Mouse (Mus musculus) spleen, adult 2 months (tissue): ENCODE results near the gene Epop. TPM values are rescaled to one million over a fixed set of nuclear protein-coding genes. Genes with fewer than 3 reads are reported as not detected.
A peak's percentile ranks its signal among the peaks of the same experiment; 100 is the strongest.
"Not testable (repeated sequence)": the region's sequence is repeated elsewhere in the genome, so short reads cannot be mapped to it uniquely, and the experiment has no call there.

ENCODE experiments used
- DNase-seq, 2 experiments: peaks; one replicate each; pipeline versions ENCODE4 v3.0.0 to v3.0.0-alpha.2; 2012 to 2021; ENCODE audit warnings: low spot score in 2 of 2, low read depth in 1 of 2
- H3K27ac ChIP-seq: fragments of 200-500 bp; 2 replicates; pipeline ENCODE4 v1.5.1; 2012; ENCODE audit warnings: low read length, inconsistent platforms; ENCODE audit not compliant: insufficient read depth
- H3K27me3 ChIP-seq: fragments of 200-500 bp; 2 replicates; pipeline ENCODE4 v1.6.1; 2012; ENCODE audit warnings: mild to moderate bottlenecking, moderate library complexity, low read length, inconsistent platforms; ENCODE audit not compliant: control insufficient read depth, insufficient read depth
- H3K36me3 ChIP-seq: fragments of 200-500 bp; 2 replicates; pipeline ENCODE4 v1.6.1; 2012; ENCODE audit warnings: mild to moderate bottlenecking, low read length, inconsistent platforms; ENCODE audit not compliant: control insufficient read depth, insufficient read depth
- H3K4me1 ChIP-seq: fragments of 200-500 bp; 2 replicates; pipeline ENCODE4 v1.6.1; 2011; ENCODE audit warnings: inconsistent platforms; ENCODE audit not compliant: control insufficient read depth, insufficient read depth, insufficient read length
- H3K4me3 ChIP-seq: fragments of 200-500 bp; 2 replicates; pipeline ENCODE4 v1.5.1; 2011; ENCODE audit warnings: mild to moderate bottlenecking, inconsistent platforms; ENCODE audit not compliant: insufficient read depth, insufficient read length; ENCODE audit errors: extremely low read depth
- CTCF ChIP-seq: fragments of 200-500 bp; IDR thresholded peaks from 2 replicates; pipeline ENCODE4 v1.5.1; 2011; ENCODE audit warnings: mild to moderate bottlenecking, inconsistent platforms; ENCODE audit not compliant: insufficient read depth, insufficient read length, insufficient replicate concordance; ENCODE audit errors: extremely low read depth
- POLR2A ChIP-seq: fragments of 200-500 bp; IDR thresholded peaks from 2 replicates; pipeline ENCODE4 v1.6.1; 2011; ENCODE audit warnings: low read depth, low read length, inconsistent platforms
- WGBS: fragments of 180-500 bp; shearing (Covaris S2); methylation state at CpG from one replicate; pipeline ENCODE4 v1.1.7; 2018; 5-methylcytosine and 5-hydroxymethylcytosine counted together
- polyA plus RNA-seq: library from polyadenylated mRNA; depleted of rRNA; stranded (reverse); fragments of >200 nt; gene quantifications from 2 replicates; pipeline ENCODE4 v1.2.3, GENCODE M21; 2012

Gene Epop
- polyA plus RNA-seq, 1 experiment: 3.9 TPM

GRCm38 (mm10) chr11:97643380-97644055 is 14.0 kb upstream of the Epop start:
- H3K27me3 ChIP-seq: no peaks in the 10 kb centered on the region
- DNase-seq: no peak
- no peaks in the 10 kb centered on the region for H3K36me3 ChIP-seq
- H3K27ac ChIP-seq: no peak overlapping the region
- H3K4me3 ChIP-seq: no peak overlapping the region
- 89% methylated on average over 8 of the region's 8 CpGs for WGBS
- peaks cover 4% of the 10 kb centered on the region; the same call in 1 of the 2 replicates for H3K4me1 ChIP-seq
- TF ChIP-seq POLR2A (no peak), CTCF (no peak)

GRCm38 (mm10) chr11:97642746-97643145 is 13.2 kb upstream of the Epop start:
- no peak for DNase-seq
- Histone ChIP-seq H3K4me3 (no peak overlapping the region), H3K27ac (no peak overlapping the region), H3K27me3 (no peaks in the 10 kb centered on the region), H3K4me1 (peaks cover 4% of the 10 kb centered on the region; the same call in 1 of the 2 replicates), H3K36me3 (no peaks in the 10 kb centered on the region)
- TF ChIP-seq POLR2A: no peak
- no peak for TF ChIP-seq CTCF
- 54% methylated on average over 2 of the region's 2 CpGs for WGBS

GRCm38 (mm10) chr11:97641668-97642067 is 12.2 kb upstream of the Epop start:
- WGBS: 8% methylated on average over 8 of the region's 8 CpGs
- no peak overlapping the region for H3K4me3 ChIP-seq

GRCm38 (mm10) chr11:97635468-97636019 is 6.0 kb upstream of the Epop start:
- H3K36me3 ChIP-seq: no peaks in the 10 kb centered on the region
- peaks cover 2% of the 10 kb centered on the region; the same call in 1 of the 2 replicates for H3K4me1 ChIP-seq
- 83% methylated on average over 11 of the region's 11 CpGs for WGBS
- no peak for DNase-seq
- TF ChIP-seq POLR2A: no peak
- no peak for TF ChIP-seq CTCF
- H3K4me3 ChIP-seq: no peak overlapping the region
- peaks cover 2% of the 10 kb centered on the region; the same call in 1 of the 2 replicates for H3K27me3 ChIP-seq
- H3K27ac ChIP-seq: no peak overlapping the region

More at GRCm38 (mm10) chr11:97641668-97642067, 12.2 kb upstream of the Epop start:
- TF ChIP-seq CTCF: no peak
- no peak for TF ChIP-seq POLR2A
- peaks cover 4% of the 10 kb centered on the region; the same call in 1 of the 2 replicates for H3K4me1 ChIP-seq
- no peak for DNase-seq
- H3K36me3 ChIP-seq: no peaks in the 10 kb centered on the region
- H3K27ac ChIP-seq: no peak overlapping the region
- no peaks in the 10 kb centered on the region for H3K27me3 ChIP-seq

- peaks cover 22% of the 10 kb centered on the region for H3K27me3 ChIP-seq
Observed at GRCm38 (mm10) chr11:97632440-97632839, 2.9 kb upstream of the Epop start.

DNA sequence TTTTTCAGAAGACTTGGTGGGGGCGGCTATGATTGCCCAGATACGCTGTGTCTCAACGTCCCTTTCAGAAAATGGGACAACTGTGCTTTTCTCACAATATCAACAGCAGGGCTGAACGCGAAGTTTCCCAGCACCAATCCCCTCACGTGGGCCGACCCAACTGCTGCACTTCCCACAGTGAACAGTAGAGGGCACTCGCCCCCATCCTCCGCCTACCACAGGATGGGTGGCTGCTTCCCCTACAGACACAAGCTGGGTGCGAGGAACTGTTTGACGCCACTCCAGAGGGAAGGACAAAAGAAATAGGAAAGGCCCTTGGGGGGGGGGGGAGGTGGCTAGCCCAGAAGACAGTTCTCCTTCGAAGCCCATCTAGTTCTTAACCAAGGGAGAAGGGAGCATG is 2.4 kb upstream of the Epop start:
- TF ChIP-seq POLR2A: no peak
- TF ChIP-seq CTCF: peak; percentile 96
- peak; percentile 49 to 80 for DNase-seq
- Histone ChIP-seq H3K4me3 (no peak overlapping the region), H3K36me3 (no peaks in the 10 kb centered on the region), H3K27ac (no peak overlapping the region), H3K27me3 (peaks cover 22% of the 10 kb centered on the region), H3K4me1 (peaks cover 17% of the 10 kb centered on the region)
- WGBS: 7% methylated on average over 12 of the region's 12 CpGs

More at GRCm38 (mm10) chr11:97632440-97632839, 2.9 kb upstream of the Epop start:
- H3K36me3 ChIP-seq, H3K4me3 ChIP-seq, DNase-seq, H3K27ac ChIP-seq: not testable (repeated sequence)
- H3K4me1 ChIP-seq: peaks cover 17% of the 10 kb centered on the region
- WGBS: 80% methylated on average over 4 of the region's 4 CpGs

DNA sequence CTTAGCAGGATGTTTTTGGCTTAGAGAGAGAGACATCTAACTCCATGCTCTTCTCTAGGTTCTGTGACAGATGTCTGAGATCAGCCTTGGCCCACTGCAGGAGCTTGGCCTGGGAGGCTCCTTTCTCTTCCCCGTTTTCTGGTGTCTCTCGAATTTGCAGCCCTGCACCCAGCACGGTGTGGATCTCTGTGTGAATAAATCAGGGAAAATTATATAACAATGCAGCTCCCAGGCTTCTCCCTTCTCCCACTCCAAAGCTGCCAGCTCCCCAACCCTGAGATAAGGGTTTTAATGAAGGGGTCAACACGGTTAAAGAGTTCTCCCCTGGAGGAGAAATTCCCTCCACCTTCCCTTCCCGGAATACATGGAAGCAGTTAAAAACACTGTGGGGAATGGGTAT is 2.0 kb upstream of the Epop start:
- 29% methylated on average over 5 of the region's 5 CpGs for WGBS
- Histone ChIP-seq H3K4me3 (no peak overlapping the region), H3K4me1 (peaks cover 17% of the 10 kb centered on the region), H3K27me3 (peaks cover 22% of the 10 kb centered on the region), H3K27ac (no peak overlapping the region), H3K36me3 (no peaks in the 10 kb centered on the region)
- no peak for TF ChIP-seq POLR2A
- DNase-seq: no peak
